Mouse (Mus musculus): ENCODE data around the gene Fam160a2.

Fam160a2 gene

GRCm38 (mm10) chr7:105399935-105400624 lies at the start of gene Fam160a2:
TSS of gene Fam160a2 (minus strand) at chr7:105400054.
- peak; percentile 100 for DNase-seq (ENCODE audit: low spot score)

DNA sequence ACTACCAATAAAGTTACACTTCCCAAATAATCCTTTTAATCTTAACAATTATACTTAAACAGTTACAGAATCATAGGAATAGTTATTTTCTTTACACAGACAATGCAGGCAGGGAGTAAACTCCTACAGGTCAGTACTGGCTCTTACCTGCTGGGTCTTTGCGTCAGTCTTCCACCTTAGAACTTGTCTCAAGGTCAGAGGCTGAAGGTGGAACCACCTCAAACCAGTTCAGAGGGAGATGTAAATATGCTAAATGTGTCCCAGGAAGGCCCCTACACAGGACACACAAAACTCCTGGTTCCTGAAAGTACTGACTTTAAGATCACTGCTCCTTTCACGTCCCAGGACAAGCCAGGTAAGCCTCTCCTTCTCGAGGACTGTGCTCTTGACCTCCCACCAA lies 45.2 kb upstream of the Fam160a2 start:
- no peak for DNase-seq (ENCODE audit: low spot score)

- DNase-seq (ENCODE audit: low spot score) = no peak
These were observed 41.6 kb upstream of the Fam160a2 start for GRCm38 (mm10) chr7:105441426-105441825.

GRCm38 (mm10) chr7:105437979-105438772 lies 38.3 kb upstream of the Fam160a2 start:
- no peak for DNase-seq (ENCODE audit: low spot score)

DNA sequence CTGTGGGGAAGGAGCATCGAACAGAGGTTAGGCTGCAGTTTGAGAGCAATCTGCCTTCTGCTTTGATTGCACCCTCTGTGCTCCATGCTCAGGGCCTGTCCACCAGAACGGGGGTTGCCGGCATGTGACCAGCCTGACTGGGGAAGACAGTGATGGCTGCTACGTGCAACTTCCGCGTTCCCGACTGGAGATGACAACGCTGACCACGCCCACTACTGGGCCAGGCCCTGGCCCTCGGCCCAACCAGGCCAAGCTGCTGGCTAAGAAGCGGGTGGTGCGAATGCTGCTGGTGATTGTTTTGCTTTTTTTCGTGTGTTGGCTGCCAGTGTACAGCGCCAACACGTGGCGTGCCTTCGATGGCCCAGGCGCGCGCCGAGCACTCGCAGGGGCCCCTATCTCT lies 34.9 kb upstream of the Fam160a2 start:
- no peak for DNase-seq (ENCODE audit: low spot score)

DNA sequence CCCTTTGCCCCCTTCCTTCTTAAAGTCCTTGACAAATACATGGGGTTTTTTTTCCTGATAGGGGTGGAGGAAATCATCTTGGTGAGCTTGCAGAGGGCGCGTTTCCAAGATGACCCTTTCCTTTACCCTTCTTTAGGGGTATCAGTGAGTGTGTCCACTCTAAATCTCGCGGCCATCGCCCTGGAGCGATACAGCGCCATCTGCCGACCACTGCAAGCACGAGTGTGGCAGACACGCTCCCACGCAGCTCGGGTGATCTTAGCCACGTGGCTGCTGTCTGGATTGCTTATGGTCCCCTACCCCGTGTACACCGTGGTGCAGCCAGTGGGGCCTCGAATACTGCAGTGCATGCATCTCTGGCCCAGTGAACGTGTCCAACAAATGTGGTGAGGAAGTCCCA lies 34.0 kb upstream of the Fam160a2 start:
- DNase-seq (ENCODE audit: low spot score) = no peak

GRCm38 (mm10) chr7:105432058-105432457 lies 32.2 kb upstream of the Fam160a2 start:
- no peak for DNase-seq (ENCODE audit: low spot score)

GRCm38 (mm10) chr7:105426051-105426450 lies 26.2 kb upstream of the Fam160a2 start:
- no peak for DNase-seq (ENCODE audit: low spot score)

GRCm38 (mm10) chr7:105425424-105426043 lies 25.7 kb upstream of the Fam160a2 start, which contains the start of gene Cckbr:
TSS of gene Cckbr (plus strand) at chr7:105425731.
- DNase-seq (ENCODE audit: low spot score) = no peak

DNA sequence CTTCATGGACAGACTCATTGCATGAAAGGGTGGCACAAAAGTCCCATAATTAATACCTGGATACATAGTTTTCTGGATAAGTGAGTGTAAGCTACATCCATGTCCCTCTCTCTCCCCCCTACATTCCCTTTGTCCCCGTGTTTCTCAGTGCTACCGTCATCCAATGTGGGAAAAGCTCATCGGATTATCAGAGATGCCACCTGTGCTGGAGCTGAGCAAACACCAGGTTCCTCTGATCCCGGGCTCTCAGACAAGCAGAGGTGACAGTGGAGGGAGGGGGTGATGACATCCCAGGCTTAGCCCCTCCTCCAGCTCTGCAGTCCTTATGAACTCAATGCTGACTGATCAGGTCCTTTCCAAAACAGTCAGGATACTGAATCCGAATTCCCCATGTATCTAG lies 24.5 kb upstream of the Fam160a2 start:
- no peak for DNase-seq (ENCODE audit: low spot score)

DNA sequence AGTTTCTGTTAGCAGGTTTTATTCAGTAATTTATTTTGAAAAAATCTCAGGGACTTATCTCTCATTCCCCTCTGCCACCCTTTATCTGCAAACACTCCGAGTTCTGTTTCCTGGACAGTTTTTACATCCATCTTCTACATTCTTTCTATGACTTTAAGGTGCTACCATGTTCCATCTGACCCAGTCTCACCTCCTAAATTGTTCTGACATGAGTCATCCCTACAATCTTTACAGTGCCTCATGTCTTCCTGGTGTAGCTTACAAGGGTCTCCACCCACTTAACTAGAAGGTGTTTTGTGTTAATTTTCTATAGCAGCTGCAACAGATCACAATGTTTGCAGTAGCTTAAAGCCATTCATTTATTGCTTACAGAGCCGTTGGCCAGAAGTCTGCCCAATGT lies 21.0 kb upstream of the Fam160a2 start:
- DNase-seq (ENCODE audit: low spot score) = no peak

DNA sequence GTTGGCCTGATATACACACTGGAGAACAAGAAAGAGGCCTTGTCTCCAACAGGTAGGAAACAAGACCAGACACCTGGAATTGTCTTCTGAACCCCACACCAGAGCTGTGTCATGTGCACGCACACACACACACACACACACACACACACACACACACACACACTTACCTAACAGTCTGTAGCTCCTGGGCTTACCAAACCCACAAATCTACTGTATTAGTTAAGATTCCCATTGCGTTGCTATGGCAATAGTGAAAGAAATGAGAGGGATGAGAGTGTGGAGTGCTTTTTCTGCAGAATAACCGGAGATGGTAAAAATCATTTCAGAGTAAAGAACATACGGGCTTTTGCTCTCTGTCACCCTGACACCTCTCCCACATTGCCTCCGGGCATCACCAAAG lies 18.3 kb upstream of the Fam160a2 start:
- no peak for DNase-seq (ENCODE audit: low spot score)

GRCm38 (mm10) chr7:105416529-105416928 lies 16.7 kb upstream of the Fam160a2 start:
- no peak for DNase-seq (ENCODE audit: low spot score)

DNA sequence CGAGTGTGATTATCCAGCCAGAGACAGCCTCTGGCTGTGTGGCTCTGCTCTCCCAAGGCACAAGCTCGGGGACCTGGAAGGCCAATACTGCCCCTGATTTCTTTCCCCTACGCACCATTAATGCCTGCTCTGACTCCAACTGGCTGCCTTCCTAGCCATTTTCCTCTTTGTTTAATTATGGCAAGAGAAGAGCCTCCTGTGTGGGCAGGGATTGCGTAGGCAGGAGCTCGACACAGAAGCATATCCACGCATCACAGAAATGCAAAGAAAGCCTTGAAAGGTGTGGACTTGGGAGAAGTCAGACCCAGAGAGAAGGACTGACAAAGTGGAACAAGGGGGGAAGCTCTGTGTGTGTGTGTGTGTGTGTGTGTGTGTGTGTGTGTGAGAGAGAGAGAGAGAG lies 14.5 kb upstream of the Fam160a2 start:
- no peak for DNase-seq (ENCODE audit: low spot score)

- DNase-seq (ENCODE audit: low spot score) = peak; percentile 77
These were observed 12.2 kb upstream of the Fam160a2 start for GRCm38 (mm10) chr7:105411874-105412632.

DNA sequence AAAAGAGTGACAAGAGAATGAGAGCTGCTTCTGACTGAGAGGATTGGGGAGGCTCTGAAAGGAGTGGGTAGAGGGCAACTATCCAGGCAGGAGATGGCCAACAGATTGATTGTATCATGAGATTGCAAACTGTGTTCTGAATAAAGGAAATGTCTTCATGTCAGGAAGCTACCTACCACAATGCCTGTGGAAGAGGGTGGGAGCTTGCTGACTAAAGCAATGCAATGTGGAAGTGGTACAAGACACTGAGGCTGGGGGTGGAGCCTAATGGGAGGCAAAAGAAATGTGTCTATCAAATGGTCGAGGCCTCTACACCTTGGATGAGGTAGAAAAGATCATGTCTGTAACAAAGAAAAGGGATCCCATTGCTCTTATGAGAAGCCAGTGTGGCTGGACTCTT lies 6.5 kb upstream of the Fam160a2 start:
- no peak for DNase-seq (ENCODE audit: low spot score)

GRCm38 (mm10) chr7:105404268-105404667 lies 4.4 kb upstream of the Fam160a2 start, which contains the start of gene Cnga4:
TSS of gene Cnga4 (plus strand) at chr7:105404568.
- DNase-seq (ENCODE audit: low spot score) = no peak

DNA sequence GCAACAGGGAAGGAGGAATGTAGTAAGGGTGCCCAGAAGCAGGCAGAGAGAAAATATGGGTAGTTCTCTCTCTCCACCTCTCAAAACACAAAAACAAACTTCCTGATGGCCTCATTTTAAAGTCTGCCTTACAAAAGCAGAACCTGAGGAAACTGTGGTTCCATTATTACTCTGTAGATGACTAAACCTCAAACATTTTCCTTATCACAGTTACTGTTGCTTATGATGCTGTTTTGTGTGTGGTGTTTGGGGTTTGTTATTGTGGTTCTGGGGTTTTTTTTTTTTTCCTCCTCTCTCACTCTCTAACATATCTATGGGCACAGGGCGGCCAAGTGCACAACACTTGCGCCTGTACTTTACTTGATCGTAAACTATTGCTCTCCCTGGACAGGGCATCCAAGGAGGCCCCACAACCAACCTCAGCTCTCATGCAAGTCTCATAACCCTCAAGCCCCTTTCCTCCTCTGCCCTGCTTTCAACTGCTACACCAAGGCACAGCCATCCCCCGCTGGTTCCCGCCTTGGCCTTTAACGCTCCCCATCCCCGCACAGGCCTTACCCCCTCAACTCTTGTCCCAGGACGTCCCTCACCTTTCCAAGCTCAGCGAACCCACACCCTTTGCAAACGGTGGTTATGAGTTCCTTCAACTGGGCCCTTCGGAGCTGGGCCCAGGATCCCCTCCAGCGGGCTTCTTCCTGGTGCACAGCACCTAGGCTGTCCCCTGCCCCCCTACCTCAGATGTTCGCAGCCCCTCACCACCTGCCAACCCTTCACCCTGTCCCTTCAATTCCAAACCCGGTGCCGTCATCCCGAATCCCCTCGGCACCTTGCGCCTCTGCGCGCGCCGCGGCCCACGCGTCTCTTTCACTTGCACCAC lies 558 bp downstream of the Fam160a2 start:
- no peak for DNase-seq (ENCODE audit: low spot score)

DNA sequence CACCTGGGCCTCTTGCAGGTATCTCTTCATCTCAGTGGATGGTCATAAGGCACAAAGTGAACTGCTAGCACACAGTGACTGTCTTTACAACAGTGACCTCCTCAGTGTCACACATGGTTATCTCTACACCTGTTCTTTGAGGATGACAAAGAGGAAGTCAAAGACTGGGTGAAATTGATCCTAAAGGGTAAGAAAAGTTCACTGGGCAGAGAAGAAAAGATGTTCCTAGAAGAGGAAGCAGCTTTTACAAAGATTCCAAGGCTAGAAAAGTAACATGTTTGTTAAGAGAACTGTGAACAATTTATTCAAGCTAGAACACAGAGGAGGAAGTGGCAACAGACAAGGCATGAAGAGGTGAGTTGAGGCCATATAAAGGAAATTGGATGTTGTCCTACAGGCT lies 3.7 kb downstream of the Fam160a2 start:
- DNase-seq (ENCODE audit: low spot score) = no peak

- no peak for DNase-seq (ENCODE audit: low spot score)
These were observed 4.6 kb downstream of the Fam160a2 start for GRCm38 (mm10) chr7:105395131-105395820.

GRCm38 (mm10) chr7:105394606-105395005 lies 5.2 kb downstream of the Fam160a2 start:
- DNase-seq (ENCODE audit: low spot score) = no peak

Data from urinary bladder, postnatal 25 days (tissue).